Mouse (Mus musculus): ENCODE measurements around the gene Pdlim4. TPM values are rescaled to one million over a fixed set of nuclear protein-coding genes. Genes with fewer than 3 reads are reported as not detected.

Gene Pdlim4
- polyA plus RNA-seq, 1 experiment from 2014 or later: 44.8 TPM

- Histone ChIP-seq H3K4me2 (ENCODE audit: low read length) (no peak overlapping the region), H3K9me3 (replicated peaks; ENCODE audit: control insufficient read depth, low read length) (no peaks in the 10 kb centered on the region), H3K4me1 (ENCODE audit: control insufficient read depth, insufficient read depth, low read length) (peaks cover 2% of the 10 kb centered on the region; the same call in 1 of the 2 replicates), H3K36me3 (ENCODE audit: control insufficient read depth, insufficient read depth, low read length) (no peaks in the 10 kb centered on the region), H3K27ac (ENCODE audit: low read depth, low read length) (no peak overlapping the region), H3K27me3 (replicated peaks; ENCODE audit: control insufficient read depth, insufficient read depth, low read length) (no peaks in the 10 kb centered on the region), H3K9ac (ENCODE audit: low read length) (no peak overlapping the region), H3K4me3 (ENCODE audit: low read depth, low read length) (no peak overlapping the region)
- 82% methylated on average over 7 of the region's 7 CpGs for WGBS
- no peak for DNase-seq (ENCODE audit: low spot score)
- 0 out of 2 replicates have a peak, but pooled peaks have one; percentile 10 for ATAC-seq
Observed at GRCm38 (mm10) chr11:54088253-54088946, 19.6 kb upstream of the Pdlim4 start.

- no peaks in the 10 kb centered on the region for H3K4me1 ChIP-seq (ENCODE audit: control insufficient read depth, insufficient read depth, low read length)
- no peak overlapping the region for H3K4me3 ChIP-seq (ENCODE audit: low read depth, low read length)
- no peaks in the 10 kb centered on the region for H3K27me3 ChIP-seq (replicated peaks; ENCODE audit: control insufficient read depth, insufficient read depth, low read length)
- DNase-seq (ENCODE audit: low spot score) (no peak), ATAC-seq (no peak)
- no peaks in the 10 kb centered on the region for H3K9me3 ChIP-seq (replicated peaks; ENCODE audit: control insufficient read depth, low read length)
- H3K27ac ChIP-seq (ENCODE audit: low read depth, low read length): no peak overlapping the region
- no peak overlapping the region for H3K9ac ChIP-seq (ENCODE audit: low read length)
- H3K4me2 ChIP-seq (ENCODE audit: low read length): no peak overlapping the region
- WGBS: 61% methylated on average over 5 of the region's 5 CpGs
- no peaks in the 10 kb centered on the region for H3K36me3 ChIP-seq (ENCODE audit: control insufficient read depth, insufficient read depth, low read length)
Observed at GRCm38 (mm10) chr11:54085816-54086215, 17.0 kb upstream of the Pdlim4 start.

- H3K4me3 ChIP-seq (ENCODE audit: low read depth, low read length): no peak overlapping the region
- no peaks in the 10 kb centered on the region for H3K9me3 ChIP-seq (replicated peaks; ENCODE audit: control insufficient read depth, low read length)
- no peaks in the 10 kb centered on the region for H3K36me3 ChIP-seq (ENCODE audit: control insufficient read depth, insufficient read depth, low read length)
- no peak for DNase-seq (ENCODE audit: low spot score)
- H3K4me1 ChIP-seq (ENCODE audit: control insufficient read depth, insufficient read depth, low read length): no peaks in the 10 kb centered on the region
- no peak overlapping the region for H3K27ac ChIP-seq (ENCODE audit: low read depth, low read length)
- no peaks in the 10 kb centered on the region for H3K27me3 ChIP-seq (replicated peaks; ENCODE audit: control insufficient read depth, insufficient read depth, low read length)
- H3K9ac ChIP-seq (ENCODE audit: low read length): no peak overlapping the region
- no peak for ATAC-seq
- WGBS: 81% methylated on average over 1 of the region's 1 CpGs
- no peak overlapping the region for H3K4me2 ChIP-seq (ENCODE audit: low read length)
Observed at GRCm38 (mm10) chr11:54084976-54085375, 16.2 kb upstream of the Pdlim4 start.

DNA sequence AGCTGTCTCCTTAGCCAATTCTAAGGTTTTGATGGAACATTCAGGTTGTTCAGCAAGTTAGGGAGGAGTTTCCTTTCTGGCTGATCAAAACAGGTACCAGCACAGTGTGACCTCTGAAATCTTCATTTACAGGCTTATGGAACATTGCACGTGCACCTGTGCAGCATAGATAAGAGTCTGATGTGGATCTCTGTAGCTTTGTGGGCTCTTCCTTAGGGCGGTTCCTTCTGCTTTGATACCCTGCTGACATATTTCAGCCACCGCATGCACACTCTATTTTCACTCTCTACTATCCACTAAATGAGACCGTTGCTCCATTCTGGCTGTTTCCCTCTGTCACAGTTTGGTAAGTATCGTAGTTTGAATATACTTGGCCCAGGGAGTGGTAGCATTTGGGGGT, 13.9 kb upstream of the Pdlim4 start:
- Histone ChIP-seq H3K9ac (ENCODE audit: low read length) (no peak overlapping the region), H3K27me3 (replicated peaks; ENCODE audit: control insufficient read depth, insufficient read depth, low read length) (no peaks in the 10 kb centered on the region), H3K36me3 (ENCODE audit: control insufficient read depth, insufficient read depth, low read length) (no peaks in the 10 kb centered on the region), H3K9me3 (replicated peaks; ENCODE audit: control insufficient read depth, low read length) (no peaks in the 10 kb centered on the region), H3K4me2 (ENCODE audit: low read length) (no peak overlapping the region), H3K27ac (ENCODE audit: low read depth, low read length) (no peak overlapping the region), H3K4me3 (ENCODE audit: low read depth, low read length) (no peak overlapping the region), H3K4me1 (ENCODE audit: control insufficient read depth, insufficient read depth, low read length) (no peaks in the 10 kb centered on the region)
- no peak for ATAC-seq
- WGBS: 95% methylated on average over 5 of the region's 5 CpGs
- DNase-seq (ENCODE audit: low spot score): no peak

- H3K9ac ChIP-seq (ENCODE audit: low read length): no peak overlapping the region
- H3K9me3 ChIP-seq (replicated peaks; ENCODE audit: control insufficient read depth, low read length): no peaks in the 10 kb centered on the region
- DNase-seq (ENCODE audit: low spot score) (no peak), ATAC-seq (no peak)
- no peaks in the 10 kb centered on the region for H3K36me3 ChIP-seq (ENCODE audit: control insufficient read depth, insufficient read depth, low read length)
- no peak overlapping the region for H3K4me2 ChIP-seq (ENCODE audit: low read length)
- 34% methylated on average over 7 of the region's 7 CpGs for WGBS
- H3K27ac ChIP-seq (ENCODE audit: low read depth, low read length): no peak overlapping the region
- H3K4me3 ChIP-seq (ENCODE audit: low read depth, low read length): no peak overlapping the region
- H3K4me1 ChIP-seq (ENCODE audit: control insufficient read depth, insufficient read depth, low read length): no peaks in the 10 kb centered on the region
- H3K27me3 ChIP-seq (replicated peaks; ENCODE audit: control insufficient read depth, insufficient read depth, low read length): no peaks in the 10 kb centered on the region
Observed at GRCm38 (mm10) chr11:54080435-54080834, 11.6 kb upstream of the Pdlim4 start.

DNA sequence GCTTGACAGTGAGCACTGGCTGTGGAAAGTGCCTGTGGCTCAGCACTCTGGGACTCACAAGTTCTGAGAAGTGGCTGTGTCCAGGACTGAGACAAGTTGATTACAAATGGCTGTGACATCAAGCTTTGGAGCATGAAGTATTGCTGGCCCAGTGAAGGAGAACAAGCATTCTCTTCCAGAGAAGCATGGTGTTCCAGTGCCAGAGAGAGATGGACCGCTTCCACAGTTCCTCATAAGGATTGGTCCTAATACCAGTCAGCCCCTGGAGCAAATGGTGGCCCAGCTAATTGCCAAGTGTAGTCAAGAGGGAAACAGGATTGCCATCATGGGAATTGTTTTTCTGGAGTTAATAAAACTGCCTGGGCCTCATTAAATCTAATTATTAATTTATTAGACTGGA, 7.3 kb upstream of the Pdlim4 start:
- Histone ChIP-seq H3K4me2 (ENCODE audit: low read length) (no peak overlapping the region), H3K36me3 (ENCODE audit: control insufficient read depth, insufficient read depth, low read length) (no peaks in the 10 kb centered on the region), H3K9ac (ENCODE audit: low read length) (no peak overlapping the region), H3K27me3 (replicated peaks; ENCODE audit: control insufficient read depth, insufficient read depth, low read length) (no peaks in the 10 kb centered on the region), H3K4me1 (ENCODE audit: control insufficient read depth, insufficient read depth, low read length) (no peaks in the 10 kb centered on the region), H3K9me3 (replicated peaks; ENCODE audit: control insufficient read depth, low read length) (no peaks in the 10 kb centered on the region), H3K27ac (ENCODE audit: low read depth, low read length) (no peak overlapping the region), H3K4me3 (ENCODE audit: low read depth, low read length) (no peak overlapping the region)
- DNase-seq (ENCODE audit: low spot score): no peak
- WGBS: 93% methylated on average over 1 of the region's 1 CpGs
- no peak for ATAC-seq

DNA sequence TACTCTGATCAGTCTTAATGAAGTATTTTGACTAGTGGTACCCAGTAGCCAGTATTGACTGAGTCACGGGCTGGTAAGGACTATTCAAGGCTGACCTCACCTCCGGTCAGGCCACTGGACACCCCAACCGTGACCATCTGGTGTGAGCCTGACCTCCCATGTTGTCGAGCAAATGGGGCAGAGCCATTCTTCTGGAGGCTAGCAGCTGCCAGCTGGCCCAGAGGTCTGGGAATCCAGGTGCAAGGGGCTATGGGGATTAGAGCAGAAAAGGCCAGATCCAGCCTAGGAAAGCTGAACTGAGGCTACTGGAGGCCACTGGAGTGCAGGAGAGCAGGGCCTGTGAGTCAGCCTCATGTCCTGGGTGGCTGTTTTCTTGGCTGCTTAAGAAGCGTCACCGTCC, 6.5 kb upstream of the Pdlim4 start:
- Histone ChIP-seq H3K4me1 (ENCODE audit: control insufficient read depth, insufficient read depth, low read length) (no peaks in the 10 kb centered on the region), H3K27me3 (replicated peaks; ENCODE audit: control insufficient read depth, insufficient read depth, low read length) (no peaks in the 10 kb centered on the region)
- WGBS: 78% methylated on average over 6 of the region's 6 CpGs

DNA sequence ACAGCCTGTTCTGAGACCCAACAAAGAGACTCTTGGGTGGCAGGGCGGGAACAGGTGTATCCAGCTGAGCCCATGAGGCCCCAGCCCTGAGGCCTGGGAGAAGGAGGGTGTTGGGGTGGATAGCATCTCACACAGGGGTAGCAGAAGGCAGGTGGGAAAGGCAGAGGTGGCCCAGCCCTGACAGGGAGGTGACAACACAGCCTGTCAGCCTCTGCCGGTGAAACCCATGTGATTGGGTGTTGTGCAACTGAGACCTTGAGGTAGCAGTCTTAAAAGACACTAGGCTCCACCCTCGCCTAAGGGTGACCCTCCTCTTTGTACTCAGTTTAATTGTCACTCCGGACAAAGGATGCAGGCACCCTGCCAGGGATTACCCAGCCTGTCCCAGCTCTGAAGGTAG, 4.5 kb upstream of the Pdlim4 start:
- Histone ChIP-seq H3K9me3 (replicated peaks; ENCODE audit: control insufficient read depth, low read length) (no peaks in the 10 kb centered on the region), H3K4me1 (ENCODE audit: control insufficient read depth, insufficient read depth, low read length) (no peaks in the 10 kb centered on the region), H3K4me3 (ENCODE audit: low read depth, low read length) (no peak overlapping the region), H3K36me3 (ENCODE audit: control insufficient read depth, insufficient read depth, low read length) (no peaks in the 10 kb centered on the region), H3K27me3 (replicated peaks; ENCODE audit: control insufficient read depth, insufficient read depth, low read length) (no peaks in the 10 kb centered on the region), H3K27ac (ENCODE audit: low read depth, low read length) (no peak overlapping the region), H3K4me2 (ENCODE audit: low read length) (no peak overlapping the region), H3K9ac (ENCODE audit: low read length) (no peak overlapping the region)
- WGBS: 28% methylated on average over 4 of the region's 4 CpGs
- DNase-seq (ENCODE audit: low spot score) (no peak), ATAC-seq (no peak)

More for the DNA sequence above, 6.5 kb upstream of the Pdlim4 start:
- no peak for ATAC-seq
- Histone ChIP-seq H3K9me3 (replicated peaks; ENCODE audit: control insufficient read depth, low read length) (no peaks in the 10 kb centered on the region), H3K27ac (ENCODE audit: low read depth, low read length) (no peak overlapping the region), H3K4me3 (ENCODE audit: low read depth, low read length) (no peak overlapping the region), H3K4me2 (ENCODE audit: low read length) (no peak overlapping the region), H3K36me3 (ENCODE audit: control insufficient read depth, insufficient read depth, low read length) (no peaks in the 10 kb centered on the region), H3K9ac (ENCODE audit: low read length) (no peak overlapping the region)
- DNase-seq (ENCODE audit: low spot score): no peak

DNA sequence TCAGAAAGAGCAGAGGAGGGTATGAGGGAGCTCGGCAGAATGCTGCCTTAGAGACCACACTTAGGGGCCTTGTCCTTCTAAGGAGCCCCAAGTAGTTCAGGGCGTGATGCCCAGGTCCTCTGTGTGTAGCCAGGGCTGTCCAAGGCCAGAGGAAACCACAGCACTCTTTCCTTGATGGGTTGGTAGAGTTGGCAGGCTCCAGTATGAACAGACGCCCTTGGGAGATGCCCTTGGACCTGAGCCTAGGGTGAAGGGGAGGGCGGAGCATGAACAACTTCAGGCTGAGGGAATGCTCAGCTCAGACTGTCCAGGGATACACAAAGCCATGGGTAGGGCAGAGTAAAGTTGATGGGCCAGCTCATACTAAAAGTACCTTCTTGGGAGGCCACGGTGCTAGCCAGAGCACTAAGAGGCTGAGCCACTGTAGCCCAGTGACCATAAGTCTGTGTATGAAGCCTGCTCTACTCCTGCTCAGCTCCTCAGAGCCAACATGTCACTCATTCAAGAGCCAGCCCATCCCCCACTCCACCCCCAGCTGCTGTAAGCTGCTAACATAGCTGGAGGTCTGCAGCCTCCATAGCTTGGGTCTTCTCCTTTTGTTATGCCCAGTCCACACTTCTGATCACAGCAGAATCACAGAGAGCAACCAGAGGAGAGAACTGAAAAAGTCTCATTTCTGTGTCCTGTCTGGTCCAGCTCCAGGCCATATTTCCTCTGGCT, 3.1 kb upstream of the Pdlim4 start:
- Histone ChIP-seq H3K4me3 (ENCODE audit: low read depth, low read length) (no peak overlapping the region), H3K4me2 (ENCODE audit: low read length) (no peak overlapping the region), H3K9me3 (replicated peaks; ENCODE audit: control insufficient read depth, low read length) (no peaks in the 10 kb centered on the region), H3K27me3 (replicated peaks; ENCODE audit: control insufficient read depth, insufficient read depth, low read length) (no peaks in the 10 kb centered on the region), H3K9ac (ENCODE audit: low read length) (no peak overlapping the region), H3K27ac (ENCODE audit: low read depth, low read length) (no peak overlapping the region), H3K36me3 (ENCODE audit: control insufficient read depth, insufficient read depth, low read length) (no peaks in the 10 kb centered on the region), H3K4me1 (ENCODE audit: control insufficient read depth, insufficient read depth, low read length) (peaks cover 5% of the 10 kb centered on the region; the same call in 1 of the 2 replicates)
- DNase-seq (ENCODE audit: low spot score) (no peak), ATAC-seq (no peak)
- 85% methylated on average over 5 of the region's 5 CpGs for WGBS

All from forebrain, embryonic 14.5 days (tissue).